Mouse (Mus musculus) spleen, adult 2 months (tissue): ENCODE data around the gene Lama4. TPM values are rescaled to one million over a fixed set of nuclear protein-coding genes. Genes with fewer than 3 reads are reported as not detected.

ENCODE experiments used
- DNase-seq, 2 experiments: peaks; one replicate each; pipeline versions ENCODE4 v3.0.0 to v3.0.0-alpha.2; 2012 to 2021; ENCODE audit warnings: low spot score in 2 of 2, low read depth in 1 of 2
- H3K27ac ChIP-seq: fragments of 200-500 bp; 2 replicates; pipeline ENCODE4 v1.5.1; 2012; ENCODE audit warnings: low read length, inconsistent platforms; ENCODE audit not compliant: insufficient read depth
- H3K27me3 ChIP-seq: fragments of 200-500 bp; 2 replicates; pipeline ENCODE4 v1.6.1; 2012; ENCODE audit warnings: mild to moderate bottlenecking, moderate library complexity, low read length, inconsistent platforms; ENCODE audit not compliant: control insufficient read depth, insufficient read depth
- H3K36me3 ChIP-seq: fragments of 200-500 bp; 2 replicates; pipeline ENCODE4 v1.6.1; 2012; ENCODE audit warnings: mild to moderate bottlenecking, low read length, inconsistent platforms; ENCODE audit not compliant: control insufficient read depth, insufficient read depth
- H3K4me1 ChIP-seq: fragments of 200-500 bp; 2 replicates; pipeline ENCODE4 v1.6.1; 2011; ENCODE audit warnings: inconsistent platforms; ENCODE audit not compliant: control insufficient read depth, insufficient read depth, insufficient read length
- H3K4me3 ChIP-seq: fragments of 200-500 bp; 2 replicates; pipeline ENCODE4 v1.5.1; 2011; ENCODE audit warnings: mild to moderate bottlenecking, inconsistent platforms; ENCODE audit not compliant: insufficient read depth, insufficient read length; ENCODE audit errors: extremely low read depth
- CTCF ChIP-seq: fragments of 200-500 bp; IDR thresholded peaks from 2 replicates; pipeline ENCODE4 v1.5.1; 2011; ENCODE audit warnings: mild to moderate bottlenecking, inconsistent platforms; ENCODE audit not compliant: insufficient read depth, insufficient read length, insufficient replicate concordance; ENCODE audit errors: extremely low read depth
- POLR2A ChIP-seq: fragments of 200-500 bp; IDR thresholded peaks from 2 replicates; pipeline ENCODE4 v1.6.1; 2011; ENCODE audit warnings: low read depth, low read length, inconsistent platforms
- WGBS: fragments of 180-500 bp; shearing (Covaris S2); methylation state at CpG from one replicate; pipeline ENCODE4 v1.1.7; 2018; 5-methylcytosine and 5-hydroxymethylcytosine counted together
- polyA plus RNA-seq: library from polyadenylated mRNA; depleted of rRNA; stranded (reverse); fragments of >200 nt; gene quantifications from 2 replicates; pipeline ENCODE4 v1.2.3, GENCODE M21; 2012

The Lama4 gene
- polyA plus RNA-seq, 1 experiment, result 1.7 TPM

DNA sequence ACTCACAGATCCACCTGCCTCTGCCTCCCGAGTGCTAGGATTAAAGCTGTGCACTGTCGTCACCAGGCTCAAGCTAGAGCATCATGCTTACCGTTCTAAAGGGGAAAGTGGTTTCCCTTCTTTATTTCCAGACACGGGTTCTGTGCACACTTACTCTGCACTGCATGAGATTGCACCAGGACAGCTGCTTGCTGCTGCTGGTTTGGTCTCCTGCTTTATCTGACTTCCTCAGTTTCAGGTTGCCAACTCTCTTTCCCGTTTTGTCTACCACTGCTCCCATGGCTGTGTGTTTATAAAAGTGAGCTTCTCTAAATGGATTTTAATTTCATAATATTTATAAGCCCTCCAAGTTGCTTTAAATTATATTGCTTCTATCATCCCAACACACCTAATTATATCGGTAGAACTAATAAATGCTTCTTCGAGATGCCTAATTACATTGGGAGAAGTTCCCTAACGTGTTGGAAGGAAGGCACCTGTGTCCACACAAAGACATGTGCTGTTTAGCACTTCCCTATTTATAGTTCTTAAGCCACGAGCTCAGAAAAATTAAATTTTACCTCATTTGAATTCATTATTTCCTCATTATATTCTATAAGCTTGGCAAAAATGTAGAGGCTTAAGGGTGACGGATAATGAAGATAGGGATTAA, 143.6 kb downstream of the Lama4 start:
- 34% methylated on average over 10 of the region's 10 CpGs for WGBS
- TF ChIP-seq POLR2A, result no peak
- TF ChIP-seq CTCF, result no peak
- no peaks in the 10 kb centered on the region for H3K4me1 ChIP-seq
- no peaks in the 10 kb centered on the region for H3K36me3 ChIP-seq
- H3K27me3 ChIP-seq, result no peaks in the 10 kb centered on the region
- no peak for DNase-seq
- H3K4me3 ChIP-seq, result no peak overlapping the region
- no peak overlapping the region for H3K27ac ChIP-seq

DNA sequence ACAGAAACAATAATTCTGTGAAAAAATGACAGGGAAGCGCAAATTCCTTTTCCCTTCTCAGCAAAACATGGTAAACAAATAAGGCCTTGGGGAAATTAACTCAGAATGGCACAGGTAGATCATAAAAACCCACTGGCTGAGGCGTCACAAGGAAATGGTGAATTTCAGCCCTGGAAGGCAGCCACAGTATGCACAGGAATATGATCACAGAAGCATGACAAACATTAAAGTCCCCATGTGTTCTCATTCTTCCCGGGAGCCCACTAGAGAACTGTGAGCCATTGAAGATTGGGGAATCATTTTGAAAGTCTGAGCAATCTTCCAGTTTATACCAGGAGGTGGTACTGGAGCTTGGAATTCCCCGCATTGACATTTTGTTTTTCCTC, 144.2 kb downstream of the Lama4 start:
- H3K36me3 ChIP-seq, result no peaks in the 10 kb centered on the region
- 83% methylated on average over 4 of the region's 4 CpGs for WGBS
- TF ChIP-seq POLR2A, result no peak
- no peak overlapping the region for H3K4me3 ChIP-seq
- H3K4me1 ChIP-seq, result no peaks in the 10 kb centered on the region
- DNase-seq, result no peak
- H3K27ac ChIP-seq, result no peak overlapping the region
- no peaks in the 10 kb centered on the region for H3K27me3 ChIP-seq

- Histone ChIP-seq H3K36me3 (no peaks in the 10 kb centered on the region), H3K27me3 (no peaks in the 10 kb centered on the region), H3K4me3 (no peak overlapping the region), H3K27ac (no peak overlapping the region), H3K4me1 (no peaks in the 10 kb centered on the region)
- DNase-seq, result no peak
- 34% methylated on average over 4 of the region's 4 CpGs for WGBS
- TF ChIP-seq POLR2A (no peak), CTCF (no peak)
These were observed 156.1 kb downstream of the Lama4 start for GRCm38 (mm10) chr10:39121412-39121811.

DNA sequence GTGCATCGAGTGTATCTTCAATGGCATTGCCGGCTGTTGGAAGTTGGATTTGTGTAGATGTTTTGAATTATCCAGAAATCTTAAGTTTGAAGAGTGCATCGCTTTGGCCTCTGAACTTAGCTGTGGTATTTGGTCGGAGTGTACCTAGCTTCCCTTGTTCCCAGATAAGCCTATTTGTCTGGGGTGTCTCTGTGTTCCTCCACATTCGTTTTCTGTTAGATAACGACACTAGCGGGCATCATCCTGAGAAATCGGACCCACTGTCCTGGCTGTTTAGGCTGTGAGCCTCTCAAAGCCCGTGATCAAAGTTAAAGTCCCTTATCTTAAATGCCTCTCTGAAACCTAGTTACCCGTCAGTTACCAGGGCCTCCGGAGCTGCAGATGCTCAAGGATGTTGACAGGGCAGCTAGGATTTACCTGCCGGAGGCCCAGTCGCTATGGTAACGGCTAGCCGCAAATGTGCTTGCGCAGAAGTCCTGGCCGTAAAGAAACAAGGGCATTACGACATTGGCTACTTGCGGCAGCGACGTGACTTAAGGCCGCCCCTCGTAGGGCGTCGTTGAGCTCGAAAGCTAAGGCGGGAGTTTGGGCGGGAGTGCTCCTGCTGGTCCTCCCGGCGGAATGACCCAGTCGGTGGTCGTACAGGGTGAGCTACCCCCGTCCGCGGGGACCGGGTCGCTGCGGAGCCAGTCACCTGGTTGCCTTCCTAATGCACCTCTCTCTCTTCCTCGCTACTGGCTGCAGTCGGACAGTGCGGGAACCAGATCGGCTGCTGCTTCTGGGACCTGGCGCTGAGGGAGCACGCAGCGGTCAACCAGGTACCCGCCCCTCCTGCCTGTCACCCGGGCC, 168.4 kb downstream of the Lama4 start, which contains the start of the genes Fam229b and Tube1:
TSS of gene Fam229b (minus strand) at position 453 of the 849 bp plus-strand sequence.
TSS of gene Tube1 (plus strand) at position 515 of the 849 bp plus-strand sequence.
- WGBS, result 7% methylated on average over 47 of the region's 47 CpGs
- no peak within 1 kb of the TSS for H3K27ac ChIP-seq
- peaks cover 4% of the 10 kb centered on the region for H3K36me3 ChIP-seq
- DNase-seq, result peak; percentile 86 to 88
- H3K4me3 ChIP-seq, result peak within 1 kb of the TSS; percentile 83
- no peaks in the 10 kb centered on the region for H3K4me1 ChIP-seq
- TF ChIP-seq POLR2A (no peak), CTCF (no peak)
- H3K27me3 ChIP-seq, result no peaks in the 10 kb centered on the region

DNA sequence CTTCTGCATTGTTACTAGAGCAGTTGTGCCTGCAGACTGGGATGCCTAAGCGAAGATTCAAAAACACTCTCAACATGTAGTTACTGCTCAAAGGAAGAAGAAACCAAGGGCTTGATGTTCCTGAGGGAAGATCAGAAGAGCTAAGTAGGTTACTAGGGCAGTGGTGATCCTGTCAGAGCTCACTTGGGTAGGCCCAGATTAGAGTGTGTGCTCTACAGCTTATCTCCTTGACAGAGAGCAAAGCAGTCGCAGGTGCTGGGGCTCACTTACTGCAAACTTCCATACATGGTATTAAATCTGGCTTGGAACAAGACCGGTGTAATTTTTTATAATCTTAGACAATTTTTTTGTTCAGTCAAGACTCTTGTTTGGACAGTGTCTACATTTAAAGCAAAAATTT, 172.5 kb downstream of the Lama4 start:
- TF ChIP-seq CTCF, result no peak
- TF ChIP-seq POLR2A, result no peak
- DNase-seq, result no peak
- no peak overlapping the region for H3K27ac ChIP-seq
- no peaks in the 10 kb centered on the region for H3K27me3 ChIP-seq
- H3K36me3 ChIP-seq, result peaks cover 6% of the 10 kb centered on the region
- H3K4me3 ChIP-seq, result no peak overlapping the region
- no peaks in the 10 kb centered on the region for H3K4me1 ChIP-seq
- WGBS, result 82% methylated on average over 3 of the region's 3 CpGs

DNA sequence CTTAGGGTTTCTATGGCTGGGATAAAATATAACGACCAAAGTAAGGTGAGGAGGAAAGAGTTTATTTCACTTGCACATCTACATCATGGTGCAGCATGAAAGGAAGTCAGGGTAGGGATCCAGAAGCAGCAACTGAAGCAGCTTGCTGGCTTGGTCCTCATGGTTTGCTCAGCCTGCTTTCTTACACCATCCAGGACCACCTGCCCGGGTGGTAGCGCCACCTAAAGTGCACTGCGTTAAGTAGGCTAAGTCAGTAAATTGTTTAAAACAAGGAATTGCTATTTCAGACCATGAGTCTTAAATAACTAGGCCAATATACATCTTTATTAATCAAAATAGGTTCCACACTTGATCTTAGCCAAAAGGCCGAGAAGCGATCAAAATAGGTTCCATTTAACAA, 173.4 kb downstream of the Lama4 start:
- WGBS, result 92% methylated on average over 6 of the region's 6 CpGs
- Histone ChIP-seq H3K27ac (no peak overlapping the region), H3K27me3 (no peaks in the 10 kb centered on the region), H3K36me3 (peaks cover 6% of the 10 kb centered on the region), H3K4me1 (no peaks in the 10 kb centered on the region), H3K4me3 (no peak overlapping the region)
- TF ChIP-seq CTCF (no peak), POLR2A (no peak)
- no peak for DNase-seq

DNA sequence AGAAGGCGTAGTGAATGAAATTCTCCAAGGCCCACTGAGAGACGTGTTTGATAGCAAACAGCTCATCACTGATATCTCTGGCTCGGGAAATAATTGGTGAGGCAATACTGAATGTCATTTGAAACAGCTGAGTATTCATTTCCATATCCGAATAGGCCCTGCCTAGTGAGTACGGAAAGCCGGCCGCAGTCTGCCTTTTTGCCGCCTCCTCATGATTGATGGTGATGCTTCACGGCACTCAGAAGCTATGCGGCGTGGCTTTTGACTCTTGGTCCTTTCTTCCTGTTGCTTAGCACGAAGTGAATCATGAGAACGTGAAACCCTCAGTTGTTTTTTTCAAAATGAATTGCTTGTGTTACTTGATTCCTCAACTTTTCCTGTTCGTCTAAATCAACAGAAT, 175.5 kb downstream of the Lama4 start:
- Histone ChIP-seq H3K27me3 (no peaks in the 10 kb centered on the region), H3K27ac (no peak overlapping the region), H3K4me3 (no peak overlapping the region), H3K36me3 (peaks cover 7% of the 10 kb centered on the region), H3K4me1 (no peaks in the 10 kb centered on the region)
- no peak for DNase-seq
- 94% methylated on average over 14 of the region's 14 CpGs for WGBS
- TF ChIP-seq CTCF (no peak), POLR2A (no peak)
